Mouse (Mus musculus) right cerebral cortex, postnatal 36 days (tissue): ENCODE data around the gene 4930426L09Rik.
A peak's percentile ranks its signal among the peaks of the same experiment; 100 is the strongest.

Experiments
- DNase-seq, 2 experiments: peaks; one replicate each; pipeline ENCODE4 v3.0.0; 2022; ENCODE audit warnings: low spot score in 2 of 2, mixed read lengths in 1 of 2

4930426L09Rik gene

DNA sequence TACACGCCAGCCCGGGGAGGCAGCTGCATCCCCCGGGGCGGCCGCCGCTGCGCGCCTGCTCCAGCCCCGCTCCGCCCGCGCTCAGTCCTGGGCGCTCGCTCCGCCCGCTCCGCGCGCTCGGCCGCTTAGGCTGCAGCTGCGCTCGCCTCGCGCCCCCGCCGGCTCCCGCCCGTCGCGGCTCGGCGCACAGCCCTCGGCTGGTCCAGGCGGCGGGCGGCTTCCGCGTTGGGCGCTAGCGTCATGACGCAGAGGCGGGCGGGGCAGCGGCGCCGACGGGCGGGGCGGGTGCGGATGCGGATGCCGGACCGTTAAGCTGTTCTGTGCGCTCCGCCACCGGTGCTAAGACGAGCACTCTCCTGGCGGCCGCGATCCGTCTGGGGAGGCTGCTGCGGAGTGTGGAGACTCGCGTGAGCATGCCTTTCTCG, at the start of gene 4930426L09Rik, which contains the start of gene Pip4k2a:
4930426L09Rik (plus strand) TSS at position 290 of the 425 bp plus-strand sequence.
Pip4k2a (minus strand) TSS at position 73 of the 425 bp plus-strand sequence.
- peak; percentile 91 to 93 for DNase-seq

GRCm38 (mm10) chr2:18948741-18949140, 49.4 kb upstream of the 4930426L09Rik start:
- DNase-seq: no peak

DNA sequence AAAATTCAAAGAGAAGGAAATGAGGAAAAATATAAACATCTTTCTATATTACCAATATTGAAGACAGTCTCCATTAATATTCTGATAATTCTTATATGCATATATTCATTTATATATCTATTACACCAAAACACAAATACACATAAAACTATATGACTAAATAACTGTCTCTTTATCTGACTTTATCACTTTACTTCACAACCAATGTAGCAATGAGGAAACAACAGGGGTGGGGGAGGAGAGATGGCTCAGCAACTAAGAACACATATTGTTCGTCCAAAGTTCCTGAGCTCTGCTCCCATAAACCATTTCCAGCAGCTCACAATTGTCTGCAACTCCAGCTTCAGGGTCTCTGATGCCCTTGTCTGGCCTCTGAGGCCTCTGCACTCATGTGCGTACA, 47.4 kb upstream of the 4930426L09Rik start:
- no peak for DNase-seq

DNA sequence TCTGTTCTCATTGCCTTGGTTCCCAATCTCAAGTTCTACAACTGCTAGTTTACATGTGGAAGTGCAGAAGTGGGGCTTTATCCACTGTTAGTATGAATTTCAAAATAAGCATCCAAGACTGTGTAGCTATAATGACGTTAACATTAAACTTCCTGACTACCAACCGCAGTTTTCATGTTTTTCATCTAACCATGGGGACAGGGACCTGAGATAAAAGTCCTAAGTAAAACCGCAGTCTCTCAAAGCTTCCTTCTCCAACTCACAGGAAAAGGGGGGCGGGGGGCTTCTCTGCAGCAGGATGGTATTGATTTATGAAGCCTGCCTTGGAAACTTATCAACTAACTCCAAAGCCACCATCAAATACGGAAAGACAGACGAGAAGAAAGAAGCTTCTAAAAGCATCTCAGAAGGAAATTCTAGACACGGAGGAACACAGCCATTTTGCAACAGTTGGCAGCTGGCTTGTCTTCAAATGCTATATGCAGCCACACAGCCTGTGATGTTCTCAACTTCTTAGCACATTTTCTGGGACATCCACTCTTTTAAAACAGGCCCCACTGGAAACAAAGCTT, 46.0 kb upstream of the 4930426L09Rik start:
- peak in 1 of 2 experiments; percentile 65 for DNase-seq

DNA sequence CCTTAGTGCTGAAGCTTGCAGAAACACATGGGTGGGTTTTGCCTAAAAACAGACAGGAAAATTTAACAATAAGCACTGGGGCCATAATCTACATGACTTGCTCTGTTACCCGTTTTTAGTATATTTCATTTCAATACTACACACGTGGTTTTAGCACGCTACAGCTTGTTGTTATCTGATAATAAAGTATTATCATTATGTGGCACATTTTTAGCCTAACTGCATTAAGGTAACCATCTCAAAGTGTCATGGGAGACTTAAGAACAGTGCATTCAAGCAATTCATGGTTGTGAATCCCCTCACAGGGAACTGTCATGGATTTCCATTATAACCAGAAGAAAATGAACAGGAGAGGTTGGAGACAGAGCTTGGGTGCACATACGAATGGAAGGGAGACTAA, 43.7 kb upstream of the 4930426L09Rik start:
- DNase-seq: no peak

- DNase-seq: no peak
Measured at GRCm38 (mm10) chr2:18955022-18955421, 43.1 kb upstream of the 4930426L09Rik start.

- no peak for DNase-seq
Measured at GRCm38 (mm10) chr2:18955671-18956070, 42.5 kb upstream of the 4930426L09Rik start.

DNA sequence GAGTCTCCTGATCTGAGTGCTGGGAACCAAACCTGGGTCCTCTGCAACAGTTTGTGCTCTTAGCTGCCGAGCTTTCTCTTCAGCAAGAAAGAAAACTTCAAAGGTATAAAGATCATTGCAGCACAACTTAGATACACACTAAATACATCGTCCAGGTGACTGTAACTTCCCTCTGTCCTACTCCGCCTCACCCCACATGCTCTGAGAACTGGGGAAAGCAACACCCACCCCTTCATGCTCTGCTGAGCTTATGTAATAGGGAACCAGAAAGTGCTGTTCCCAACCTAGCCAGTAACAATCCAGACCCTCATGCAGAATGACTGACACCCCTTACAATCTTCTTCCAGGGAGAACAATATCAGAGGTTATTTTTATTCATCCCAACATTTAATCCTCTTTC, 41.7 kb upstream of the 4930426L09Rik start:
- no peak for DNase-seq

GRCm38 (mm10) chr2:18956945-18957344, 41.2 kb upstream of the 4930426L09Rik start:
- DNase-seq: no peak

DNA sequence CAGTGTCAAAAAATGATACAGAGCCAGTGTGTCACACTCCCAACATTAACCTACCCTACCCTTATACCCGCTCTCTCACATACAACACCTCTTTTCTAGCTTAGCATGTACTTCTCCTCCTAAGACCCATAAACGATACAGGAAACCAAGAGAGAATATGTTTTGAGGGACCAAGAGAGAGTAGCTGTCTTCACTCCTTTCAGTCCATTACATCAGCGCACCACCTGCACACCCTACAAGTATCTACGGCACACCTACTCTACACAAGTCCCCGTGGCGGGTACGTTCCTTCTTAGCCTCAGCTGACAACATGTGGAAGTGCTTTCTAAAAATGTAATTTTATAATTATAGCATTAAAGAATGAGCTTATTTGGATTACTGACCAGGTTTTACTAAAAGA, 40.7 kb upstream of the 4930426L09Rik start:
- DNase-seq: no peak

DNA sequence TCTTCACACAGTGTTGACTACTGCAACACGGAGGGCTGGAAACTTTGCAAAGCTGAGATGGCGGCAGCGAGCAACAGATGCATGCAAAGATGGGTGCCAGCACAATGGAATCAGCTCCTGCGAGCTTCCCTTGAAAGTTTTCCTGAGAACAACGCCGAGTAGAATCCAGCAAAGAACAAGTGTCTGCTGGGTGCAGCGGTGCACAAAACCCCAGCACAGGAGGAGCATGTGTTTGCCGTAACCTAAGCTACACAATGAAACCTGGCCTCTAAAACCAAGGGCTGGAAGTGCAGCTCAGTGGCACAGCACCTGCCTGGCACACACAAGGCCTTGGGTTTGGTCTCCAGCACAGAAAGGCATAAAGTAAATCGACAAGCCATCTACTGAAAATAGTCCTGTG, 40.1 kb upstream of the 4930426L09Rik start:
- DNase-seq: no peak

DNA sequence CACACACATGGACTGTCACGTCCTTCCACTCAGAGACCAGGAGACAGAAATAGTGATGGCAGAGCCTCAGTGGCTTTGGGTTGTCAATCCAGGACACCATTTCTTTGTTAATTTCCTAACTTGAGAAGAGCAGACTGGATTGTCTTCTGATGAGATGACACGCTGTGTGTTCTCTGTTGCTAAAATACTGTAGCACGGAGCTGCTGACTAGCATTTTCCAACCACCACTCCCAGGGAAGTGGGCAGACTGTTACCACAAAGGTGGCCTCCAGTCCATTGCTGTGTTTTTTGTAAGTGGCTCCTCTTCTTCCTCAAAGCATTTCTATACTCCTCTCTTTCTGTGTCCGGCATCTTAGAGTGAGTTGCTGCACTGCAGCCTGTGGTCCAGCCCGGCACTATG, 39.6 kb upstream of the 4930426L09Rik start:
- no peak for DNase-seq

GRCm38 (mm10) chr2:18959008-18959407, 39.1 kb upstream of the 4930426L09Rik start:
- no peak for DNase-seq

GRCm38 (mm10) chr2:18959558-18959957, 38.6 kb upstream of the 4930426L09Rik start:
- DNase-seq: no peak

DNA sequence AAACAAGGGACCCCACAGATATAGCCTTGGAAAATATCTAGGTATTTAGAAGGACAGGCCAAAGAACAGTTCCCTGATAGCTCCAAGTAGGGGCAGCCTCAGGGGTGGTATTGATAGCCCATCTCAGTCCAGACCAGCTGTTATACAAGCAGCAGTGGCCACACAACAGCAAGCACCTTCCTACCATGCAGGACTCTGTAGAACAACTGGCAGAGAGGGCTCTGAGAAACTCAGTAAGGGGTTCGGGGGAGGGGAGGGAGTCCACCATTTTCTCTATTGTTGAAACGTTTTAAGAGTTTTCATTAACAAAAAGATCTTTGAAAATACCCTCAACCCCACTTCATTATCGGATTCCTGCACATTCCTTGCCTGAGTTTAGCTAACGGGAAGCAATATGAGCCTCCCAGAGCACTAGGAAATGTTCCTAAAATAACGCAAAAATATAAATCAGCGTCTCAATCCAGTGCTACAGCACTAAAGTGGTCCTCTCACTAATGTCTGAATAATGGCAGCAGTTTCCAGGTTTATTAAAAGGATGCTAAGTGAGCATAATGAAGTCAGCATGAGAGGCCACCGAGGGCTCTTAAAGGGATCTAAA, 37.7 kb upstream of the 4930426L09Rik start:
- no peak for DNase-seq

GRCm38 (mm10) chr2:18962502-18962901, 35.6 kb upstream of the 4930426L09Rik start:
- no peak for DNase-seq

DNA sequence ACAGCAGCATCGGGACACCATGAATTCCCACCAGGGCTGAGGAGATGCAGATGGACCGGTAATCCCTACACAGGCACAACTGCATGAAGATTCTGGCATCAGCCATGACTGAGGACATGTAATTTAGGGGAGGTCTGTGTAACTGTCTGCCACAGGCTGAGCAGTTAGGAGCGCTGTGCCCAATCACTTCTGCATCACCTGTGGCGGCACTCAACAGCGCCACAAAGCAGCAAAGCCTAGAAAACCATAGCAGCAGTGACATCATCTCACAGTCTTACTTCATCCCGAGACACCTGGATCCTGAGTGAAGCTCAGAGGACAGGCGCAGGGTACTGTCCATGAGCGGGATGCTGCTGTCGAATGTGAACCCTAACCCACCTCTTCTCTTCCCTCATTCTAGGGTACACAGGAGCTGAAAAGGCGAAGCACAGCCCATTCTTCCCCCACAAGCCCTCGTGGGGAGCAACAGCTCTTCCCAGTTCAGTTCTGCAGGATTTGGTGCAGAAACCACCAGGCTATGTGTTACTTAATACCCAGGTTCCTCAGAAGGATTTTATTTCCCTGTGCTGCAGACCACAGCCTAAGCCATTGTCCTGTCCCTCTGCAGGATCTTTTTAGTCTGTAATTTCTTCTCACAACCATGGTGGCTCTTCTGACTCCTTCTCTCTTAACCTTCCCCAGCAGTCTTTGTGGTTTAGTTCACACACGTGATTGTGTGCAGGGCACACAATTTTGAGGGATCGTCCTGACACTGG, 34.7 kb upstream of the 4930426L09Rik start:
- DNase-seq: no peak

- no peak for DNase-seq
Measured at GRCm38 (mm10) chr2:18965108-18965507, 33.0 kb upstream of the 4930426L09Rik start.

- DNase-seq: no peak
Measured at GRCm38 (mm10) chr2:18965950-18966349, 32.2 kb upstream of the 4930426L09Rik start.

- DNase-seq: no peak
Measured at GRCm38 (mm10) chr2:18966566-18966965, 31.6 kb upstream of the 4930426L09Rik start.

DNA sequence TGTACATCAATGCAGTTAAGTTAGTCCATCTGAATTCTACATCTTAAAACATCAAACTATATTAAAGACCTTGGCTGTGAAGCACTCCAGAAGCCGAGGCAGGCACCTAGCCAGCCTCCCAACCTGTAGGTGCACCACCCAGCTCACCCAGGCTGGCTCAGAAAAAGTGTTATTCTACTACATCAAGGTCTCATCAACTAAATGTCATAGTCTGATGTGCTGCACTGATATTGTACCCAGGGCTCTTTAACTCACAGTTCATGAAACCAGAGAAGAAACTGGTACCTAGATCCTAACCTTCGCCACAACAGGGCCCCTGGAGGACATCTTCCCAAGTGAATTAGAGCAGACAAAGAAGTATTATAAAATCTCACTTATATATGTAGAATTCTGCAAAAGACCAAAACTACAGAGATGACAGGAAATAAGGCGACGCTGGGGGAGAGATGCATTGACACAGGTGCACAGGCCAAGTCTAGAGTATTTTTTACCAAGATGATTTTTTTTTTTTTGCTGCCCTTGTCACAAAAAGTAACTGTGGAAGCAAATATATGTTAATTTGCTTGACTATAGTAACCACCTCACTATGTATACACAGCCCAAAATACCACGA, 30.6 kb upstream of the 4930426L09Rik start:
- DNase-seq: no peak

DNA sequence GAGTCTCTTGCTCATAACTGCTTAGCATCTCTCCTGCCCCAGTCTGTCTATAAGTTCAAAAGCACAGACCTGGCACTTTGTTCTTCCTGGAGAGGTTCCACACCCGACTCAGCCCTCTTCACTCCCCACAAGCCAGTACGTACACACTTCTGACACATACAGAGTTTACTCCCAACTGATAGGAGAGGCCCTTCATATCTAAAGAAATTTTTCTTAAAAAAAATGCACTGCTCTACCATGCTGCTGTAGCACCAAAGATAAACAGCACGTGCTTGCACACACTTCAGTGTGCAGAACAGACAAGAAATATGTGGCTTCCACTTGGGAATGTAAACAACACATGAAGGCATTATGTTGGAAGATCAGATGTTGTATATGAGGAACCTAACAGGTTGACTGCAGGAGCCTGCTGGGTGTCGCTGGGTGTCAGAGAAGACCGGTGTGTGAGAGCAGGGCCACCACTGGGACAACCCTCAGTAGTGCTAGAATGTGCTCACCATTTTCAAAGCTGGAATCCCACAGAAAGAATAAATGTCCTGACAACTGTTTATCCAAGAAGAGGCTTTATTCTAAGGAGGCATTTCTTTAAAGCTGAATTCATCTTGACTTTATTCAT, 29.0 kb upstream of the 4930426L09Rik start:
- no peak for DNase-seq
